Mouse (Mus musculus) MEL (cell line): Measurements from ENCODE around the gene Gm9803. TPM values are rescaled to one million over a fixed set of nuclear protein-coding genes. Genes with fewer than 3 reads are reported as not detected.

Experiments used
- DNase-seq: peaks from one replicate; pipeline ENCODE4 v3.0.0; 2011; ENCODE audit warnings: low read depth, low spot score
- H3K27ac ChIP-seq: 2 replicates; pipeline ENCODE4 v1.5.1; 2012; ENCODE audit warnings: low read depth, mild to moderate bottlenecking, control low read depth, low read length, moderate library complexity; ENCODE audit not compliant: control insufficient read depth
- H3K27me3 ChIP-seq, 2 experiments: fragments of 150-350 bp in 1 of 2; sonication (generic) in 1 of 2; 2 replicates each; pipeline ENCODE4 v1.6.1; 2012; ENCODE audit warnings: low read length in 2 of 2, mild to moderate bottlenecking in 2 of 2, improper control_type of control experiment in 1 of 2, moderate library complexity in 1 of 2; ENCODE audit not compliant: insufficient read depth in 2 of 2, control insufficient read depth in 1 of 2
- H3K36me3 ChIP-seq, 2 experiments: 2 replicates each; pipeline ENCODE4 v1.6.1; 2012 to 2014; ENCODE audit warnings: low read length in 2 of 2, improper control_type of control experiment in 1 of 2, inconsistent platforms in 1 of 2, mild to moderate bottlenecking in 1 of 2; ENCODE audit not compliant: insufficient read depth in 2 of 2, control insufficient read depth in 1 of 2
- H3K4me1 ChIP-seq, 2 experiments: fragments of 150-350 bp in 1 of 2; sonication (generic) in 1 of 2; 2 replicates each; pipeline ENCODE4 v1.6.1; 2012; ENCODE audit warnings: low read length in 2 of 2, improper control_type of control experiment in 1 of 2, mild to moderate bottlenecking in 1 of 2; ENCODE audit not compliant: insufficient read depth in 2 of 2, control insufficient read depth in 1 of 2
- H3K4me3 ChIP-seq, 2 experiments: fragments of 150-350 bp in 1 of 2; sonication (generic) in 1 of 2; 2 replicates each; pipeline ENCODE4 v1.5.1; 2012; ENCODE audit warnings: low read depth in 2 of 2, low read length in 2 of 2, mild to moderate bottlenecking in 2 of 2, moderate library complexity in 2 of 2, control low read depth in 1 of 2, improper control_type of control experiment in 1 of 2; ENCODE audit not compliant: control insufficient read depth in 1 of 2, insufficient read depth in 1 of 2
- H3K79me2 ChIP-seq: 2 replicates; pipeline ENCODE4 v1.6.1; 2012; ENCODE audit warnings: mild to moderate bottlenecking, low read length, moderate library complexity; ENCODE audit not compliant: control insufficient read depth, poor library complexity, insufficient read depth
- H3K9ac ChIP-seq: 2 replicates; pipeline ENCODE4 v1.6.1; 2012; ENCODE audit warnings: low read depth, mild to moderate bottlenecking, control low read depth, low read length, moderate library complexity; ENCODE audit not compliant: control insufficient read depth, poor library complexity, severe bottlenecking
- H3K9me3 ChIP-seq: fragments of 150-350 bp; sonication (generic); replicated peaks from 2 replicates; pipeline ENCODE4 v1.6.1; 2012; ENCODE audit warnings: mild to moderate bottlenecking, low read length, improper control_type of control experiment, moderate library complexity; ENCODE audit not compliant: insufficient read depth
- CHD1 ChIP-seq: IDR thresholded peaks from 2 replicates; pipeline ENCODE4 v1.6.1; 2012; ENCODE audit warnings: low read depth, mild to moderate bottlenecking, inconsistent platforms, low read length, improper control_type of control experiment
- CHD2 ChIP-seq: IDR thresholded peaks from 2 replicates; pipeline ENCODE4 v1.6.1; 2011; ENCODE audit warnings: low read length, improper control_type of control experiment
- CTCF ChIP-seq, 3 experiments: IDR thresholded peaks in 2 of 3; conservative IDR thresholded peaks in 1 of 3; 2 replicates each; pipeline ENCODE4 v1.5.1; 2011 to 2012; ENCODE audit warnings: low read length in 3 of 3, low read depth in 2 of 3, mild to moderate bottlenecking in 2 of 3, improper control_type of control experiment in 1 of 3, inconsistent platforms in 1 of 3, mixed read lengths in 1 of 3, moderate library complexity in 1 of 3; ENCODE audit not compliant: control insufficient read depth in 1 of 3, insufficient read depth in 1 of 3, poor library complexity in 1 of 3, severe bottlenecking in 1 of 3
- E2F4 ChIP-seq: IDR thresholded peaks from 2 replicates; pipeline ENCODE4 v1.6.1; 2011; ENCODE audit warnings: low read depth, low read length, improper control_type of control experiment, borderline replicate concordance
- EP300 ChIP-seq, 2 experiments: IDR thresholded peaks; 2 replicates each; pipeline ENCODE4 v1.6.1; 2011; ENCODE audit warnings: improper control_type of control experiment in 2 of 2, low read length in 2 of 2, low read depth in 1 of 2, mild to moderate bottlenecking in 1 of 2
- ETS1 ChIP-seq: IDR thresholded peaks from 2 replicates; pipeline ENCODE4 v1.6.1; 2012; ENCODE audit warnings: low read depth, mild to moderate bottlenecking, inconsistent platforms, low read length, improper control_type of control experiment, moderate library complexity
- GATA1 ChIP-seq: IDR thresholded peaks from 2 replicates; pipeline ENCODE4 v1.6.1; 2011; ENCODE audit warnings: low read depth, low read length, improper control_type of control experiment
- HCFC1 ChIP-seq: IDR thresholded peaks from 2 replicates; pipeline ENCODE4 v1.6.1; 2012; ENCODE audit warnings: low read depth, mild to moderate bottlenecking, inconsistent platforms, low read length, improper control_type of control experiment, moderate library complexity
- JUND ChIP-seq: IDR thresholded peaks from 2 replicates; pipeline ENCODE4 v1.6.1; 2011; ENCODE audit warnings: low read depth, mild to moderate bottlenecking, improper control_type of control experiment, low read length
- KAT2A ChIP-seq: conservative IDR thresholded peaks from 2 replicates; pipeline ENCODE4 v1.6.1; 2012; ENCODE audit warnings: low read depth, low read length, improper control_type of control experiment, inconsistent platforms
- MAFK ChIP-seq: IDR thresholded peaks from 2 replicates; pipeline ENCODE4 v1.6.1; 2011; ENCODE audit warnings: low read depth, mild to moderate bottlenecking, low read length, improper control_type of control experiment, borderline replicate concordance
- MAX ChIP-seq: IDR thresholded peaks from 2 replicates; pipeline ENCODE4 v1.6.1; 2011; ENCODE audit warnings: low read length, improper control_type of control experiment
- MAZ ChIP-seq: IDR thresholded peaks from 2 replicates; pipeline ENCODE4 v1.6.1; 2012; ENCODE audit warnings: low read depth, mild to moderate bottlenecking, inconsistent platforms, low read length, improper control_type of control experiment
- MEF2A ChIP-seq: IDR thresholded peaks from 2 replicates; pipeline ENCODE4 v1.6.1; 2014; ENCODE audit warnings: low read depth, mild to moderate bottlenecking, inconsistent platforms, low read length, improper control_type of control experiment; ENCODE audit not compliant: poor library complexity, insufficient replicate concordance, severe bottlenecking; ENCODE audit errors: extremely low read depth
- MXI1 ChIP-seq: IDR thresholded peaks from 2 replicates; pipeline ENCODE4 v1.6.1; 2011; ENCODE audit warnings: mild to moderate bottlenecking, low read depth, low read length, improper control_type of control experiment
- MYB ChIP-seq: IDR thresholded peaks from 2 replicates; pipeline ENCODE4 v1.6.1; 2011; ENCODE audit warnings: mild to moderate bottlenecking, low read depth, low read length, improper control_type of control experiment
- MYC ChIP-seq: IDR thresholded peaks from 2 replicates; pipeline ENCODE4 v1.6.1; 2011; ENCODE audit warnings: low read depth, mild to moderate bottlenecking, low read length, improper control_type of control experiment, moderate library complexity
- NELFE ChIP-seq: IDR thresholded peaks from 2 replicates; pipeline ENCODE4 v1.6.1; 2011; ENCODE audit warnings: low read depth, low read length, improper control_type of control experiment
- POLR2AphosphoS5 ChIP-seq: IDR thresholded peaks from 2 replicates; pipeline ENCODE4 v1.6.1; 2012; ENCODE audit warnings: low read depth, borderline replicate concordance, mild to moderate bottlenecking, inconsistent platforms, low read length, moderate library complexity, mixed read lengths
- RAD21 ChIP-seq: IDR thresholded peaks from 2 replicates; pipeline ENCODE4 v1.6.1; 2011; ENCODE audit warnings: mild to moderate bottlenecking, low read depth, low read length, improper control_type of control experiment
- RCOR1 ChIP-seq: IDR thresholded peaks from 2 replicates; pipeline ENCODE4 v1.6.1; 2012; ENCODE audit warnings: low read depth, mild to moderate bottlenecking, inconsistent platforms, low read length, improper control_type of control experiment
- SIN3A ChIP-seq: IDR thresholded peaks from 2 replicates; pipeline ENCODE4 v1.6.1; 2012; ENCODE audit warnings: low read length, improper control_type of control experiment, inconsistent platforms
- SMC3 ChIP-seq: IDR thresholded peaks from 2 replicates; pipeline ENCODE4 v1.6.1; 2011; ENCODE audit warnings: low read depth, low read length, improper control_type of control experiment
- TBP ChIP-seq: IDR thresholded peaks from 2 replicates; pipeline ENCODE4 v1.8.0; 2011; ENCODE audit warnings: low read depth, low read length, improper control_type of control experiment
- UBTF ChIP-seq: IDR thresholded peaks from 2 replicates; pipeline ENCODE4 v1.6.1; 2012; ENCODE audit warnings: low read depth, mild to moderate bottlenecking, inconsistent platforms, low read length, improper control_type of control experiment, moderate library complexity, borderline replicate concordance; ENCODE audit not compliant: insufficient read depth
- USF2 ChIP-seq, 2 experiments: IDR thresholded peaks; 2 replicates each; pipeline ENCODE4 v1.6.1; 2011 to 2012; ENCODE audit warnings: improper control_type of control experiment in 2 of 2, low read length in 2 of 2, borderline replicate concordance in 1 of 2, inconsistent platforms in 1 of 2, low read depth in 1 of 2, mild to moderate bottlenecking in 1 of 2; ENCODE audit not compliant: insufficient read depth in 1 of 2
- ZMIZ1 ChIP-seq: IDR thresholded peaks from 2 replicates; pipeline ENCODE4 v1.6.1; 2012; ENCODE audit warnings: low read depth, mild to moderate bottlenecking, inconsistent platforms, low read length, improper control_type of control experiment, moderate library complexity
- ZNF384 ChIP-seq: IDR thresholded peaks from 2 replicates; pipeline ENCODE4 v1.6.1; 2012; ENCODE audit warnings: low read depth, mild to moderate bottlenecking, inconsistent platforms, low read length, improper control_type of control experiment
- polyA plus RNA-seq, 2 experiments: library from polyadenylated mRNA; stranded (reverse) in 1 of 2; unstranded in 1 of 2; fragments of >175 nt in 1 of 2; fragments of >200 nt in 1 of 2; gene quantifications; 2 replicates each; pipeline versions ENCODE4 v1.2.1 to v1.2.4; 2012; ENCODE audit warnings: low replicate concordance in 2 of 2, low read depth in 1 of 2; ENCODE audit not compliant: insufficient read length in 2 of 2, insufficient read depth in 1 of 2, missing spikeins in 1 of 2
- total RNA-seq: library from RNA; depleted of rRNA; stranded (reverse); fragments of 300-350 nt; gene quantifications from 2 replicates; pipeline ENCODE4 v1.2.3, GENCODE M21; 2012

The Gm9803 gene
- total and polyA plus RNA-seq, 3 experiments: 18.7 to 137 TPM; not detected in 1

GRCm38 (mm10) chr10:43479436-43480157 lies 44.3 kb upstream of the Gm9803 start (continued):
- TF ChIP-seq TBP: no peak
- no peak for TF ChIP-seq GATA1
- no peak for TF ChIP-seq MYC
- no peak for TF ChIP-seq POLR2AphosphoS5
- TF ChIP-seq MAX: no peak
- TF ChIP-seq ZMIZ1: no peak
- no peak for TF ChIP-seq SMC3
- peak; percentile 34; the same call in 1 of the 2 replicates for TF ChIP-seq MXI1
- peak; percentile 65 for TF ChIP-seq NELFE
- TF ChIP-seq MAZ: no peak
- no peak for TF ChIP-seq USF2 (IDR thresholded peaks at IDR 0.05; ENCODE audit: borderline replicate concordance in 1 of 2, insufficient read depth in 1 of 2, low read depth in 1 of 2, low read length in 2 of 2)
- no peak for TF ChIP-seq JUND
- peak; percentile 98 for TF ChIP-seq UBTF
- TF ChIP-seq RCOR1: no peak
- 0 out of 2 replicates have a peak, but pooled peaks have one; percentile 9 for TF ChIP-seq ETS1
- TF ChIP-seq CTCF (IDR thresholded peaks at IDR 0.05 in 2 of 3, conservative IDR thresholded peaks at IDR 0.05 in 1 of 3; ENCODE audit: control insufficient read depth in 1 of 3, insufficient read depth in 1 of 3, low read depth in 2 of 3, low read length in 3 of 3, poor library complexity in 1 of 3, severe bottlenecking in 1 of 3): peak in 2 of 3 experiments; percentile 58 to 79; a peak in 5 of 6 replicates
- no peak for TF ChIP-seq E2F4
- no peak for TF ChIP-seq KAT2A

- Histone ChIP-seq H3K79me2 (peaks cover 55% of the 10 kb centered on the region), H3K4me1 (peaks cover 5 to 18% of the 10 kb centered on the region in 2 experiments; a peak in 3 of 4 replicates), H3K4me3 (peak overlapping the region; percentile 62 to 97), H3K27me3 (no peaks in the 10 kb centered on the region), H3K9me3 (no peaks in the 10 kb centered on the region), H3K36me3 (peaks cover 0 to 17% of the 10 kb centered on the region in 2 experiments; a peak in 2 of 4 replicates), H3K9ac (peak overlapping the region; percentile 86), H3K27ac (peak overlapping the region; percentile 70)
- peak; percentile 48 for DNase-seq
- peak; percentile 64 for TF ChIP-seq MXI1
- TF ChIP-seq TBP: no peak
- TF ChIP-seq MYC: 0 out of 2 replicates have a peak, but pooled peaks have one; percentile 59
- no peak for TF ChIP-seq CHD2
- no peak for TF ChIP-seq ZNF384
- TF ChIP-seq MAZ: no peak
- no peak for TF ChIP-seq CHD1
- peak; percentile 29; the same call in 1 of the 2 replicates for TF ChIP-seq SIN3A
- TF ChIP-seq MAX: peak; percentile 23; the same call in 1 of the 2 replicates
- no peak for TF ChIP-seq EP300 (IDR thresholded peaks at IDR 0.05; ENCODE audit: low read depth in 1 of 2, low read length in 2 of 2)
- no peak for TF ChIP-seq RAD21
- TF ChIP-seq ZMIZ1: no peak
- TF ChIP-seq NELFE: no peak
- TF ChIP-seq KAT2A: no peak
- no peak for TF ChIP-seq MEF2A
- TF ChIP-seq HCFC1: no peak
- TF ChIP-seq MAFK: no peak
- TF ChIP-seq CTCF (IDR thresholded peaks at IDR 0.05 in 2 of 3, conservative IDR thresholded peaks at IDR 0.05 in 1 of 3; ENCODE audit: control insufficient read depth in 1 of 3, insufficient read depth in 1 of 3, low read depth in 2 of 3, low read length in 3 of 3, poor library complexity in 1 of 3, severe bottlenecking in 1 of 3): no peak
- TF ChIP-seq E2F4: no peak
- no peak for TF ChIP-seq SMC3
- TF ChIP-seq MYB: no peak
- no peak for TF ChIP-seq POLR2AphosphoS5
- TF ChIP-seq ETS1: no peak
Observed at GRCm38 (mm10) chr10:43480227-43480849, 43.5 kb upstream of the Gm9803 start.
